Mouse (Mus musculus): ENCODE results near the gene Rmi2. TPM values are rescaled to one million over a fixed set of nuclear protein-coding genes. Genes with fewer than 3 reads are reported as not detected.

The Rmi2 gene
- total and polyA plus RNA-seq, 3 experiments, result 2.8 to 8.0 TPM; not detected in 1

DNA sequence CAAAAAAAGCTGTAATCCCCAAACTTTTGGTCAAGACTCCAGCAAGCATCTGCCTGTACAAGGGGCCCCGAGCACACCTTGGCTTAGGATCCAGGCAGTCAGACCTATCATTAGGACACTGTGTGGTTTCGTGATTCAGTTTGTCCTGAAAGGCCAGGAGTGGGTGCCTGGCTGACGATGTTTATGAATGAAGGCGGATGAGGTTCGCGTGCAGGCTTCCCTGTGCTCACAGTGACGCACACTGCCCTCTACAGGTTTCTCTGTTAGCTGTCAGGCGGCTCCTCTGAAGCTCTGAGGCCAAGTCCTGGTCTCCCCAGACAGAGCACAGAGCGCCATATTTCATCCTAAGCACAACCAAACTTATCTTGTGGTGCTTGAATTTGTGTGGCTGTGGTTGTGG lies 48.6 kb upstream of the Rmi2 start:
- peaks cover 0 to 3% of the 10 kb centered on the region in 2 experiments; a peak in 1 of 4 replicates for H3K4me1 ChIP-seq (ENCODE audit: control insufficient read depth in 1 of 2, insufficient read depth in 2 of 2, low read length in 2 of 2)
- TF ChIP-seq RCOR1 (IDR thresholded peaks at IDR 0.05; ENCODE audit: low read depth, low read length), result peak; percentile 11; the same call in 1 of the 2 replicates
- no peak for TF ChIP-seq ELF1 (IDR thresholded peaks at IDR 0.05; ENCODE audit: low read depth, low read length)
- TF ChIP-seq ZC3H11A (IDR thresholded peaks at IDR 0.05; ENCODE audit: low read depth, low read length), result peak; percentile 75
- TF ChIP-seq MYC (IDR thresholded peaks at IDR 0.05; ENCODE audit: low read depth, low read length), result peak; percentile 76
- peak; percentile 88 for TF ChIP-seq MXI1 (IDR thresholded peaks at IDR 0.05; ENCODE audit: low read depth, low read length)
- TF ChIP-seq MAX (IDR thresholded peaks at IDR 0.05; ENCODE audit: low read length), result peak; percentile 72
- peak; percentile 70 to 90 (median 87) for TF ChIP-seq CTCF (IDR thresholded peaks at IDR 0.05 in 2 of 3, conservative IDR thresholded peaks at IDR 0.05 in 1 of 3; ENCODE audit: control insufficient read depth in 1 of 3, insufficient read depth in 1 of 3, low read depth in 2 of 3, low read length in 3 of 3, poor library complexity in 1 of 3, severe bottlenecking in 1 of 3)
- TF ChIP-seq BHLHE40 (IDR thresholded peaks at IDR 0.05; ENCODE audit: borderline replicate concordance, low read depth, low read length), result peak; percentile 19; the same call in 1 of the 2 replicates
- 0 out of 2 replicates have a peak, but pooled peaks have one; percentile 16 for TF ChIP-seq ZKSCAN1 (IDR thresholded peaks at IDR 0.05; ENCODE audit: low read depth, low read length)
- no peak for TF ChIP-seq TCF12 (IDR thresholded peaks at IDR 0.05; ENCODE audit: low read depth, low read length)
- peak; percentile 88 for TF ChIP-seq SMC3 (IDR thresholded peaks at IDR 0.05; ENCODE audit: low read depth, low read length)
- peak; percentile 49; the same call in 1 of the 2 replicates for TF ChIP-seq MAZ (IDR thresholded peaks at IDR 0.05; ENCODE audit: low read depth, low read length)
- no peak for TF ChIP-seq GATA1 (IDR thresholded peaks at IDR 0.05; ENCODE audit: low read depth, low read length)
- peak; percentile 45; the same call in 1 of the 2 replicates for TF ChIP-seq HCFC1 (IDR thresholded peaks at IDR 0.05; ENCODE audit: low read depth, low read length)
- peak; percentile 89 for TF ChIP-seq SIN3A (IDR thresholded peaks at IDR 0.05; ENCODE audit: low read length)
- TF ChIP-seq RAD21 (IDR thresholded peaks at IDR 0.05; ENCODE audit: low read depth, low read length), result peak; percentile 87
- H3K9me3 ChIP-seq (replicated peaks; ENCODE audit: insufficient read depth, low read length), result no peaks in the 10 kb centered on the region
- H3K27me3 ChIP-seq (ENCODE audit: control insufficient read depth in 1 of 2, insufficient read depth in 2 of 2, low read length in 2 of 2), result peaks cover 0 to 4% of the 10 kb centered on the region in 2 experiments; a peak in 2 of 4 replicates
- H3K36me3 ChIP-seq (ENCODE audit: control insufficient read depth in 1 of 2, insufficient read depth in 2 of 2, low read length in 2 of 2), result no peaks in the 10 kb centered on the region
- DNase-seq (ENCODE audit: low read depth, low spot score), result peak; percentile 93
- peak overlapping the region; percentile 95 to 100 for H3K4me3 ChIP-seq (ENCODE audit: control insufficient read depth in 1 of 2, insufficient read depth in 1 of 2, low read depth in 2 of 2, low read length in 2 of 2)
- H3K9ac ChIP-seq (ENCODE audit: control insufficient read depth, low read depth, low read length, poor library complexity, severe bottlenecking), result peak overlapping the region; percentile 86
- peak overlapping the region; percentile 72 for H3K27ac ChIP-seq (ENCODE audit: control insufficient read depth, low read depth, low read length)
- no peaks in the 10 kb centered on the region; the same call in 1 of the 2 replicates for H3K79me2 ChIP-seq (ENCODE audit: control insufficient read depth, insufficient read depth, low read length, poor library complexity)

DNA sequence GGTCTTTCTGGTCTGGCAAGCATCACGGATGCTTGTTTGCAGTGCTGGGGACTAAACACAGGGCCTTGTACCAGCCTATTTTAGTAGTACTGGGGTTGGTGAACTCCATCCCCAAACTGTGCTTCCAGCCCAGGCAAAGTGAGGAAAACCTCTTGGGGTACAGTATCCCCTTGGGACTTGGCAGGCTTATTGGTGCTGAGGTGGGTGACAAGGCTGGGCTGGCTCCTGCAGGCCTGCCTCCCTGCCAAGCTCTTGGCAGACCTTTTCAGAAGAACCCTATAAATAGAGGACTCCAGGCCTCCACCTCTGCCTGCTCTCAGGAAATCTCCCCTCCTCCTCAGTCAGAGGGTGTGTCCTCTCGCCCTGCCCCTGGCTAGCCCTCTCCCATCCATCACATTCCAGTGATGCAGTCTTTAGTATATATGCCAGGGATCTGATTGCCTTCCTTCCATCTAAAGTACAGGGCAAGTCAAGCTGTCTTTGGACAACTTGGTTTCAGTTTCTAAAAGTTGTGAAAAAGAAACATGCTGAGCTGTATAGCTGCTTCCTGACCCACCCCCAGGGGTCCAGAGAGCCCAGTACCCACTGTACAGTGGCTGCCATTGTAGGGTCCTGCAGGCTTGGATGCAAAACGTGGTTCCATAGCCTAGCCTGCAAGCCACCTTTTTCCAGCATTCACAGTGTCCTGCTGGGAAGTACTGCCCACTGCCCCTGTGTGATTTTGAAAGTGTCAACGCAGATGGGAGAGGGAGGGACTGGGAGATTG lies 47.9 kb upstream of the Rmi2 start:
- H3K9me3 ChIP-seq (replicated peaks; ENCODE audit: insufficient read depth, low read length), result no peaks in the 10 kb centered on the region
- peaks cover 0 to 4% of the 10 kb centered on the region in 2 experiments; a peak in 2 of 4 replicates for H3K27me3 ChIP-seq (ENCODE audit: control insufficient read depth in 1 of 2, insufficient read depth in 2 of 2, low read length in 2 of 2)
- H3K9ac ChIP-seq (ENCODE audit: control insufficient read depth, low read depth, low read length, poor library complexity, severe bottlenecking), result no peak overlapping the region
- no peak for DNase-seq (ENCODE audit: low read depth, low spot score)
- H3K4me1 ChIP-seq (ENCODE audit: control insufficient read depth in 1 of 2, insufficient read depth in 2 of 2, low read length in 2 of 2), result peaks cover 0 to 3% of the 10 kb centered on the region in 2 experiments; a peak in 1 of 4 replicates
- H3K79me2 ChIP-seq (ENCODE audit: control insufficient read depth, insufficient read depth, low read length, poor library complexity), result no peaks in the 10 kb centered on the region; the same call in 1 of the 2 replicates
- H3K36me3 ChIP-seq (ENCODE audit: control insufficient read depth in 1 of 2, insufficient read depth in 2 of 2, low read length in 2 of 2), result no peaks in the 10 kb centered on the region
- H3K4me3 ChIP-seq (ENCODE audit: control insufficient read depth in 1 of 2, insufficient read depth in 1 of 2, low read depth in 2 of 2, low read length in 2 of 2), result 0 out of 4 replicates have a peak overlapping the region, but pooled peaks of 1 of the 2 experiments have one; percentile 25
- H3K27ac ChIP-seq (ENCODE audit: control insufficient read depth, low read depth, low read length), result no peak overlapping the region
- TF ChIP-seq MYC (IDR thresholded peaks at IDR 0.05; ENCODE audit: low read depth, low read length) (no peak), GATA1 (IDR thresholded peaks at IDR 0.05; ENCODE audit: low read depth, low read length) (no peak), POLR2AphosphoS5 (IDR thresholded peaks at IDR 0.05; ENCODE audit: borderline replicate concordance, low read depth, low read length) (no peak)
